Mouse (Mus musculus) left cerebral cortex, postnatal 25 days (tissue): ENCODE results near the gene Vezf1. TPM values are rescaled to one million over a fixed set of nuclear protein-coding genes. Genes with fewer than 3 reads are reported as not detected.
"Not testable (repeated sequence)": the region's sequence is repeated elsewhere in the genome, so short reads cannot be mapped to it uniquely, and the experiment has no call there.

Experiments
- DNase-seq, 2 experiments: peaks; one replicate each; pipeline ENCODE4 v3.0.0; 2022; ENCODE audit warnings: low spot score in 2 of 2, mixed read lengths in 1 of 2
- intact Hi-C: fragments of 180-260 bp; cut with DNase I; formaldehyde crosslinking; loops from one replicate; pipeline ENCODE4 v1.15.1; 2025
- total RNA-seq, 2 experiments: library from RNA; stranded (reverse); gene quantifications; 2 replicates each; pipeline ENCODE4 v1.2.3; 2021

Gene Vezf1
- 10 to 100 TPM; 23.6 to 25.8 TPM for total RNA-seq

- intact Hi-C loops = loop anchor here (2.0 kb wide), 2 partner anchors 31 to 95 kb away; partner anchors contain the start of gene Cuedc1
- DNase-seq = peak; percentile 65 to 66
These were observed at the start of gene Vezf1 for GRCm38 (mm10) chr11:88067586-88068410. TSS of gene Vezf1 (plus strand) at chr11:88068279.

GRCm38 (mm10) chr11:88023933-88024332 lies 44.1 kb upstream of the Vezf1 start:
- DNase-seq = no peak
- intact Hi-C loops = no loop called here

GRCm38 (mm10) chr11:88027391-88028035 lies 40.6 kb upstream of the Vezf1 start:
- intact Hi-C loops = no loop called here
- no peak for DNase-seq

DNA sequence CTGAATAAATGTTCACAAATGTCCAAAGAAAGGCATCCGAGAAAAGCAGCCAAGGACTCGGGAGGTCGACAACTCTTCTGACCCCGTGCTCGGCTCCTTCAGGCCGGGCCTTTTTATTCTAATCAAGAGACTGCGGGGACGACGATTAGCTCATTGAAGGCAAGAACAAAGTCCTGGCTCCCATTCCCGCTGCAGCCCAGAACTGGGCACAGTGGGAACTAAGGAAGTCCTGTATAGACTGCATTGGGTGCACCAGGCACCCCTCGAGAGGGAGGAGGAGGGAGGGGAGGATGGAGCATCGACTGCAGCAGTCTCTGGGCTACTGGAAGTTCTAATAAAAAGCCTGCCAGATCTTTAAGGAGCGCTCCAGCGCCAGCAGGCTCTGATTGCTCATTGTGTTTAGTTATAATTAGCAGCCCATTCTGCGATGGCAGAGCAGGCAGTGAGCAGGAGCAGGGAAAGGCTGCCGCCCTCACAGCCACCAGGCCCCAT lies 39.8 kb upstream of the Vezf1 start:
- peak; percentile 58 to 74 for DNase-seq
- intact Hi-C loops = no loop called here

- DNase-seq = no peak
- intact Hi-C loops = no loop called here
These were observed 37.9 kb upstream of the Vezf1 start for GRCm38 (mm10) chr11:88030219-88030618.

DNA sequence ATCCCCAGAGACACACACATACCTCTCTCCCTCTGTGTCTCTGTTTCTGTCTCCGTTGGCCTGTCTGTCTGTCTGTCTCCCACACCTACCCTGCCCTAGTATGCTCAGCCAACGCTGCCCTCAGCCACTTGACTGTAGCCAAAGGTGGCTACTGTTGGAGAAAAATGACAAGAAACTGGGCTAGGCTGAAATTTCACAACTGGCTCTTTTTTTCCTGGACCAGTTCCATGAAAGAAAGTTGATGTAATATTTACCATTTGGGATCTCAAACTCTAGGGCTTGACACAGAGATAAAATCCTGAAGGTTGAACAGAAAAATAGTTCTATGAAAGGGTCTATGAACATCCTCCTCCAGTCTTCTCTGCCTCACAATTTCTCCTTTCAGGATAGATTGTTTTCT lies 37.2 kb upstream of the Vezf1 start:
- intact Hi-C loops = no loop called here
- DNase-seq = no peak

GRCm38 (mm10) chr11:88031753-88032152 lies 36.3 kb upstream of the Vezf1 start:
- no peak for DNase-seq
- intact Hi-C loops = no loop called here

GRCm38 (mm10) chr11:88035970-88036369 lies 32.1 kb upstream of the Vezf1 start:
- intact Hi-C loops = no loop called here
- no peak for DNase-seq

DNA sequence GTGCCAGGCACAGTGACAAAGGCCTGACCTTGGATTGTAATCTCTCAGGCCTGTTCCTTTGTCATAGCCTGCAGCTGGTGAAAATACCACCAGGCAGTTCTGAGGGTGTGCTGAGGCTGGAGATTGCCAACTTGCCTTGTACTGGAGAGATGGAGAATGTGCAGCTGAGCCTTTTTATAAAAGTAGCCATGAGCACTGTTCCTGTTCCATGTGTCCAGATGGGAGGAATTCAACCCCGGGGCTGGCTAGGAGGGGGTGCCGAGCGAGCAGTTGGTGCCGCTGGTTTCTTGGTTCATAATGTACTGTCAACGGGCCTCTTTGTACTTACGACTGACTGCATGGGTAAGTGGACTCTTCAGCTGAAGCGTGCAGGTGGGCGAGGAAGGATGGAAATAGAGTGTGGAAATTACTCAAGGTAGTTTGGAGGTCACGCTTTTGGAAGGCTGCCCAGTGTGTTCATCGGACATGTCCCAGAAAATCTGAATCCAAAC lies 31.3 kb upstream of the Vezf1 start:
- peak in 1 of 2 experiments; percentile 7 for DNase-seq
- intact Hi-C loops = no loop called here

- intact Hi-C loops = no loop called here
- no peak for DNase-seq
These were observed 30.7 kb upstream of the Vezf1 start for GRCm38 (mm10) chr11:88037386-88037785.

DNA sequence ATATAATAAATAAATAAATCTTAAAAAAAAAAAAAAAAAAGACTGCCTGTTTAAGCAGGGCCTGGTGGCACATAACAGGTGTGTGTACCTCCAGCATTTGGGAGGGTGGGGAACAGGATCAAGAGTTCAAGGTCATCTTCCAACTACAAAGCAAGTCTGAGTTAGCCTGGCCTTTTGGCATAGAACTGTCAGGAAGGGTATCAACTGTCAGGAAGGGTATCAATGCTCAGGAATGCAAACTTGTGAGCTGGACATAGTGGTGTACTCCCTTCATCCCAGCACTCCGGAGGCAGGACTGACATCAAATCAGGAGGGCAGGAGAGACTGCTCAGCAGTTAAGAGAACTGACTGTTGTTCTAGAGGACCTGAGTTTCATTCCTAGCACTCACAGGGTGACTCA lies 29.0 kb upstream of the Vezf1 start:
- intact Hi-C loops = no loop called here
- DNase-seq = no peak

DNA sequence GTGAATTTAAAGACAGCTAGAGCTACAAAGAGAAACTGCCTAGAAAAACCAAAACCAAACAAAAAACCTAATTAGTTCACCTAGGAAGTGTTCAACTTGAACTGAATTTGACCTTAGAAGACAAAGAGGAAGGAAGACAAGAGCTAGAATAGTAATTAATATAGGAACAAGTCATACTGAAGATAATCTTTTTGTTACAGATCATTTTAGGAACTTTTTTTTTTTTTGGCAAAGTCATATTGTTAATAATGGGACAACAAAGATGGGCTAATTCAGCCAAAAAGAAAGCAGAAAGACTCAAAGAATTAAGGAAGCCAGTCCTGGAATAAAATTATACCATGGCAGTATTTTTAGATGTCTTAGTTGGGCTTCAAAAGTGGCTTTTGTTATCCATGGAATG lies 23.8 kb upstream of the Vezf1 start:
- no peak for DNase-seq
- intact Hi-C loops = no loop called here

DNA sequence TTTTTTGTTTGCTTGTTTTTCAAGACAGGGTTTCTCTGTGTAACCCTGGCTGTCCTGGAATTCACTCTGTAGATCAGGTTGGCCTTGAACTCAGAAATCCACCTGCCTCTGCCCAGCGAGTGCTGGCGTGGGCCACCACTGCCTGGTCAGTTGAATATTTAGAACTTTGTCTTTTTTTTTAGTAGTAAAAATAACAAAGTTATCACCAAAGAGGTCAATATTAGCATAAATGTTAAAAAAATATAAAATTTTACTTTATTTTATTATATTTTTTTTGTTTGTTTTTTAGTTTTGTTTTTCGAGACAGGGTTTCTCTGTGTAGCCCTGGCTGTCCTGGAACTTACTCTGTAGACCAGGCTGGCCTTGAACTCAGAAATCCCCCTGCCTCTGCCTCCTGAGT lies 22.9 kb upstream of the Vezf1 start:
- intact Hi-C loops, DNase-seq: not testable (repeated sequence)

DNA sequence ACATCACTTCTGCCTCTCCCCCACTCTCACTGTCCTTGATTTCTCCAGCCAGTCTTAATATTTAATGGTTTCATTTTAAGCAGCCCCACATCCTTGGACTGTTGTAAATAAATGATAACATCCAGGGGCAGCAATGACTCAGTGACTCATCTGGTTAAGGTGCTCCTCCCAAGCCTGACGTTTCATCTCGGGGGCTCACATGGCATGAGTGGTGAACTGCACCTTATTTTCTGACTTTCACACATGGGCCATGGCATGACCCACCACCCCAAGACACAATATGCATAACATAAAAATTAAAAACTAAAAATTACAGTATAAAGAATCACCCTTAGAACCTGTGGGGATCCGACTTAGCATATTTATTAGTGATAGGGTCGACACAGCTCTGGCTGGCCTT lies 22.2 kb upstream of the Vezf1 start:
- DNase-seq = no peak
- intact Hi-C loops = no loop called here

DNA sequence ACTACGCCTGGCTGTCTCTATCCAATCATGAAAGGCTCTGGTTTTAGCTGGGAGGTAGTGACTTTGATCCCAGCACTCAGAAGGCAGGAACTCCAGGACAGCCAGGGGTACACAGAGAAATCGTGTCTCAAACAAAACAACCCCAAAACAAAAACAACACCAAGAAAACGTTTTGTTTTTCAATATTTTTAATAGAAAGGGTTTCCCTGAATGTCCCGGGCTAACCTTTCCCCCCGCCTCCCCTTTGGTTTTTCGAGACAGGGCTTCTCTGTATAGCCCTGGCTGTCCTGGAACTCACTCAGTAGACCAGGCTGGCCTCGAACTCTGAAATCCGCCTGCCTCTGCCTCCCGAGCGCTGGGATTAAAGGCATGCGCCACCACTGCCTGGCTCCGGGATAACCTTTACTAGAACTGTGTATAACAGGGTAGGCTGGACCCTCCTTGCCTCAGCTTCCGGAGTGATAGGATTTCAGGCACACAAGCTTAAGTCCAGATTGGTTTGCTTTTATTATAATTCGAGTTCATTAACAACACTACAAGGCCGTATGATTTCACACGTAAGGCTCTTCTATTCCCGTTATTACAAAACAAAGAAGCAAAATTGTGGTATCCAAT lies 21.6 kb upstream of the Vezf1 start:
- intact Hi-C loops = no loop called here
- DNase-seq = peak in 1 of 2 experiments; percentile 18

DNA sequence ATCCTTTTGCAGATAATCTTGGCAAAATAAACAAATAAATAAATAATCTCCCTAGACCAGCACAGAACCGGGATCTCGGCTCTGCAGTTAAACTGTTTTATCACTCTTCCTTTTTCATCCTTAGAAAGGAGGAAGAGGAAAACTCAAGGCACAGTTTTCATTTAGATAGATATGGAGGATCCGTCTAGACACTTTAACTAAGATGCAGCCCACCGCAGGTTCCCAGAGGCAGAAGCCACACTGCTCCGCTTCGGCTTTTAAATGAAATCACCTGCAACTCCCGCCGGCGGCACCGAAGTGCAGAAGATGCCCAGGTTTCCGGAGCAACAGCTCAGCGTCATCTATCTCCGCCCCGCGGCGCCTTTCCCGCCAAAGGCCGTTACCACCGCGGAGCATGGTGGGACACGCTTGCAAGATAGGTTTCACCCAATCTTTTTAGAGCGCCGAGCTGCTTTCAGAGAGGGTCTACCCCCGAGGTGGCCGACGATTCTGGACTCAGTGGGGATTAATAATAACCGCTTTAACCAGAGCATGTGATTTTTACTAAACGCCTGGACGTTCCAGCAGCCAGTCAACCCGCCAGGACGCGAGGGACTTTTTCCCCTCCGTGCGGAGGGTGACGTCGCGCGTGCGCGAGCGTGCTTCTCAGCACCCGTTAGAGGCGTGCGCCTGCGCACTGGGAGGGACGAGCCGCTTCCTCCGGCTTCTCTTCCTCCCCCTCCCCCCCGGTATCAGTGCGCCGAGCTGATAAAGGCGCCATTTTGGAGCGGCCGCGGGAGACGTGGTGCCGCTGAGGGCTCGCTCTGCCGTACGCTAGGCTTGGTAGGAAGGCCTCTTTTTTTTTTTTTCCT lies 20.9 kb upstream of the Vezf1 start, which contains the start of gene Srsf1:
Gene Srsf1, plus strand, starts transcription at position 430 of the 851 bp plus-strand sequence.
- intact Hi-C loops = loop anchor here (1.0 kb wide), 1 partner anchor 60 kb away; the partner anchor contains the start of gene Dynll2
- DNase-seq = peak; percentile 98

DNA sequence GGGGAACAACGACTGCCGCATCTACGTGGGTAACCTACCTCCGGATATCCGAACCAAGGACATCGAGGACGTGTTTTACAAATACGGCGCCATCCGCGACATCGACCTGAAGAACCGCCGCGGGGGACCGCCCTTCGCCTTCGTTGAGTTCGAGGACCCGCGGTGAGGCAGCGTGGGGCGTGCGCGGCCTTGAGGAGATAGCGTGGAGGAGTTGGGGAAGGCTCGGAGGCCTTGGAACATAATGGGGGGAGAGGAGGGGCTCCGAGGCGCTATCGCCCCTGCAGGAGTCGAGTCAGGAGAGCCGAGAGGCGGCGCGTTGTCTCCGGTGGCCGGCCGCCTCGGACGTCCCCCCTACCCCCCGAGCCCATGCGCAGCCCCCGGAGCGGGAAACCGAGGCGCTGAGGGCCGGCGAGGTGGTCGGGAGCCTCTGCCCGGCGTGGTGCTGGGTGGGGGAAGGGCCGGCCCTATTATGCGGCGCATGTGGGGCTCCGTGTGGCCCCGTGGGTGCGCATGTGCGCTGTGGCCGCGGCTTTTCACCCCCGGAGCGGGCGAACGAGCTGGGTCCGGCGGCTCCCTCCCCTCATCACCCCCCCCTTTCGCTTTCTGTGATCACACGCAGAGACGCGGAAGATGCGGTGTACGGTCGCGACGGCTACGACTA lies 20.1 kb upstream of the Vezf1 start:
- DNase-seq = peak; percentile 67 to 72
- intact Hi-C loops = loop anchor here (1.0 kb wide), 1 partner anchor 61 kb away; the partner anchor contains the start of gene Dynll2

GRCm38 (mm10) chr11:88048961-88049670 lies 19.0 kb upstream of the Vezf1 start:
- peak in 1 of 2 experiments; percentile 19 for DNase-seq
- intact Hi-C loops = no loop called here
